Mouse (Mus musculus) erythroid progenitor cell, adult 5-6 weeks (primary cell): ENCODE measurements at regions not wholly inside any gene's neighbourhood (a gene's known extent, or its start where the extent isn't known, plus 50 kb on each side); places are given as distances from the start of the nearest gene placed in this dataset.

Experiments used
- ATAC-seq: replicated peaks from 2 replicates; pipeline ENCODE4 v1.8.0; 2016; ENCODE audit warnings: moderate number of reproducible peaks, mild to moderate bottlenecking, moderate TSS enrichment, inconsistent platforms; ENCODE audit not compliant: poor library complexity, low FRiP score, severe bottlenecking

- ATAC-seq = no peak
Measured at GRCm38 (mm10) chr12:54577235-54577634, 79.1 kb downstream of the Sptssa start.

DNA sequence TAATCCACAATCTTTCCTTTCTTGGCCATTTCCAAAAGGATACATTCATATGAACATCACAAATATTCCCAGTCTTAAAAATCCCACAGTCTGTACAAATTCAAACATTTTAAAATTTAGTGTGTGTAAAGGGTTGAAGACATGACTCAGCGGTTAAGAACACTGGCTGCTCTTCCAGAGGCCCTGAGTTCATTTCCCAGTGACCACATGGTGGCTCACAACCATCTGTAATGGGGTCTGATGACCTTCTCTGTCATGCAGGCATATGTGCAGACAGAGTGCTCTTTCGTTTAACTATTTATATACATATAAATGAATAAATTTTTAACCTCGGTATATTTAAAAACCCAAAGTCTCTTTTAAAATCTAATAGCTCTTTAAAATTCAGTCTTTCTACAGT is 79.6 kb downstream of the Sptssa start:
- ATAC-seq = no peak

DNA sequence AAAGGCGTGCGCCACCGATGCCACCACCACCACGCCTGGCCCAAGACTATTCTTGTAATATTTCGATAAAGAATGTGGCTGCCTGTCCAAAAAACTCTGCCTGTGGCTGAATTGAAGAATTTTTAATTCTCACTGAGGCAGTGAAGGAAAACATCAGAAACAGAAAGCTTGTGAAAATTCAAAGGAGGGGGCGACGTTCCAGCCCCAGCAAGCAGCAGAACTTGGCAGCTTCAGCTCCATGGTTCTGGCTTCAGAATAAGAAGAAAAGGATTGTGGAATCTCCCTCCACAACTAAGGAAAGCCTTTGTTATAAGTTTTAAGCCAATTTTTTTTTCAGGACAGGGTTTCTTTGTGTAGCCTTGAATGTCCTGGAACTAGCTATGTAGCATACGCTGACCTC is 83.5 kb downstream of the Sptssa start:
- ATAC-seq = no peak

DNA sequence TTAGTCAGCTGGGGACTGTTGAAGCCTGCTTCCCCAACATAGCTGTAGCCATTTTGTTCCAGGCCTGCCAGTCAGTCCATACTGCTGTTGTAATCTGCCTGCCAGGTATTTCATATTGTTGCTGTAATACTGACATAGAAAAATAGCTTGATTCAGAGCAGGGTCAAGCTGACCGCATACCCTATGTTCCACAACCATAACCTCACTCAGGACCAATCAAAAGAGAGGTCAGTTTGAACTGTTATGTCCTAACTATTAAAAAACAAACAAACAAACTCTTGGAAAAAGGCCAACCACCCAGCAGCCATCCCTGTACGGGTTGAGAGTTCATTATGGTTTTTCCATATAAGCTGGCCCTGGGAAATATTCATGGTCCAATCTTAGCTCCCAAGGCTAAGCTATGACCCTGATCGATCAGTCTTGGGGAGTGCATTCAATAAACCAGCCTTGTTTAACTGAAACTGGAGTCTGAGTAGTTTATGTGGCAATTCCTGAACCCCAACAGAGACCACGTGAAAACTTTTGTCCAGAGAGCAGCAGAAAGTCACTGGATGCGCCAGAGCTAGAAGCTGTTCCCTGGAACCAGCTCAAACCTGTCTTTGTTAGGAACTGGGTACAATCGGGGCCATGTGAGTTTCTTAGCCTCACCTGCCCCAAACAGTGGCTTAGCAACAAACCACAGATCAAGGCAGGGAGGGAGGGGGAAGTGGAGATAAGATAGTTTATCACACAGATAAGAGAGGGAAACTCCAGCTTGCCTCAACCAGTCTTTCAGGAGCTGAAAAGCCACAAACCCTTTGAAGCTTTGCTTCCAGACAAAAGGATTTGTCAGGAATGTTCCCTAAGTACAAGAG is 88.1 kb downstream of the Sptssa start:
- no peak for ATAC-seq

DNA sequence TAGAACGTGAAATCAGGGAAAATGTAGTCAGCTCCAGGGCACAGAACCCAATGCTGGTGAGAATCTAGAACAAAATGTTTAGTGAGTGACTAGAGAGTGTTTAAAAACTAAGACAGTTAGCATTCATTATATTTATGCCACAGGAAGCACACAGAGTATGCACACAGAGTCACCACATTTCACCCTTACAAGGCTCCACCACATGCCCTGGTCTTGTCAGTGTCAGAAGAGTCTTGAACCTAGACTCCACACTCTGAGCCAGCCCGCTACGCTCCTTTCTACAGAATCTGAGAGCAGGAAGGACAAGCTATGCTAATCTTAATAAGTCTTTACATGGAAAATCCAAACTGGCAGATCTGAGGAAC is 89.0 kb downstream of the Sptssa start:
- no peak for ATAC-seq

DNA sequence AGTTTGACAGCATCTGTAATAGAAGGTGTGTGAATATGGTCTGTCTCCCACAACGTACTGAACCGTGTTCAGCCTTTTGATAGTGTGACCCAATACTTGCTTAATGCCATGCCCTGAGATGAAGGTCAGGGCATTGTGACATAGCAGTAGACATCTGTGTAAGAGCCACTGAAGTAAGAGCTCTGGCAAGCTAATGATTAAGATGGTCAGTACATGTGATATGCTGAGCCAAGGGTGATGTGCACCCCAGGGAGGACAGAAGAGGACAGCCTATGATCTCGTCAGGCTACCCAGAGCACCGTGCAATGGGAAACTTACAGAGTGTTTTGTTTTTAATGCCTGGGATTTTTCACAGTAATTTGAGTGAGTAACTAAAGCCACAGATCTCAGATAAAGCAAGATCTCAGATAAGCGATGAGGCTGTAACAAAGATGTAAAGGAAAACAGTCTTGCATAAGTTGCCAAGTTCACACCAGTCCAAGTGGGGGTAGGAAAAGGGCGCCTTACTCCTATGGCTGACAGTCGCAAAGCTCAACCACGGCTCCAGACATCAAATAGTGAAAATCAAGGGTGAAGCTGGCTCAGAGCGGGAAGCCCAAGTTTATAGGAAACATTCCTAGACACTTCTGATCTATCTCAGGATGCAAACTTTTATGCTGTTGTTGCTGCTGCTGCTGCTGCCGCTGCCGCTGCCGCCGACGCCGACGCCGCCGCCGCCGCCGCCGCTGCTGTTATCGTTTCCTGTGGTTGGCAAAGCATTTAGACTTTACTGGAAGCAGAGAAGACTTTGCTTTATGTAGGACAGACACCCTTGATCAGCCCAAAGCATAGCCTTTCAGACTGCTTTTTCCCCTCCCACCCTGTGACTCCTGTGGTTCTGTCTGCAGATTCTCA is 89.6 kb downstream of the Sptssa start:
- ATAC-seq = no peak

GRCm38 (mm10) chr12:54561981-54562380 is 94.4 kb downstream of the Sptssa start:
- no peak for ATAC-seq

- ATAC-seq = no peak
Measured at GRCm38 (mm10) chr12:54558106-54558505, 98.3 kb downstream of the Sptssa start.

- no peak for ATAC-seq
Measured at GRCm38 (mm10) chr12:54549659-54550058, 106.7 kb downstream of the Sptssa start.

DNA sequence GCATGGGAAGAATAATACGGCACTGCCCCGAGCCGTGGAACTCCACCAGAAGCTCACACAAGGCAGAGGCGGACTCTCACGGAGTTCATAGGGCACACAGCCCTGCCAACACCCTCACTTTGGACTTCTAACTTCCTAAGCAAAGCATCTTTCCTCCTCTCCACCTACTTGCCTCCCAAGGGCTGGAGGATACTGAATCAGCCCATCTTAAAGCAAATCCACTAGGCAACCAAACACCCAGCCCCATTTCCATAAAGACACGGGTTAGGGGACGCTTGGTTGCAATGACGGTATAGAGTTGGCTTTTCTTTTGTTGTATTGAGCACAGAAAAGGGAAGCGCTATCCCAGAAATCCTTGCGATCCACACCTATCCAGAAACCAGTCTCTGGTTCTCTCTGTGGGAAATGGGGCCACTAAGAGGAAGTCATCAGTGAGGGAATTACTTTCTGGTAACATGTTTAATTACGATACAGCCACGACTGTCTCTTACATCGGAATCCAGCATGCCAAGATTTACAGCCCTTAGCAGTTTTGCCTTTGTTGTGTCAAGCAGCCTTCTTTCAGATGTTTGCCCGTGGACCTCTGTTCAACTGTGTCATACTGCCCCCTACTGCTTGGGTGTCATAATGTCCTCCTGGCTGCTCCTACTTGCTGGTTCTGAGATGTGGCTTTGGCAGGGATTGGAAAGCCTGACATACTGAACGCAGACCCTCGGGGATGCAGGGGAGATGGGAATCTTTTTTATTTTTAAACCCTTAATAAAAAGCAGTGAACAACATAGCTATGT is 110.4 kb downstream of the Sptssa start:
- ATAC-seq = no peak

GRCm38 (mm10) chr12:54538320-54538705 is 118.1 kb downstream of the Sptssa start:
- no peak for ATAC-seq

DNA sequence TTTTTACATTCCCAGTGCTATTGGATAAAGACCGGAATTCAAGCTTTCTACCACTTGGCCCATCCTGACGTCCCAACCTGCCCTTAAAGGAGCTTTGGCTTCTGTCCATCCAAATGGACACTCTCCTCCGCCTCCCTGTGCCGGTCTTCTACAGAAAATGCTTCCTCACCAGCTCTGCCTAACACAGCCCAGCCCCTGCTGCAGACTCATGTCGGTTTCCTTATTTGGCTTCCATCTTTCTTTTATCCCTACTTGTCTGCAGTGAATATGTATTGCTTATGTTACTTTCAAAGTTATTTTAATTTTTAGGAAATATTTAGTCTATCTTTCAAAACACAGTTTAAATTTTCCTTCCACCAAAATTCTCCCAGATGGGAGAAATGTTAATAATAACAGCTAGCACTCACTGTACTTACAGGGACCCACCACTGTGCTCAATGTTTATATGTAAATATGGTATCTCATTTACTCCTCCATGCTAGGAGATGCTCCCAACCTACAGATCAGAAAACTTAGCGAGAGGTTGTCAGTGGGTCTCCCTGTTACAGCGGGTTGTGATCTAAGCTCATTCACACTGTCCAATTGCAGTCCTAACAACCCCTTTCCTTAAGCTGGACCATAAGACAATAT is 118.6 kb downstream of the Sptssa start:
- no peak for ATAC-seq

DNA sequence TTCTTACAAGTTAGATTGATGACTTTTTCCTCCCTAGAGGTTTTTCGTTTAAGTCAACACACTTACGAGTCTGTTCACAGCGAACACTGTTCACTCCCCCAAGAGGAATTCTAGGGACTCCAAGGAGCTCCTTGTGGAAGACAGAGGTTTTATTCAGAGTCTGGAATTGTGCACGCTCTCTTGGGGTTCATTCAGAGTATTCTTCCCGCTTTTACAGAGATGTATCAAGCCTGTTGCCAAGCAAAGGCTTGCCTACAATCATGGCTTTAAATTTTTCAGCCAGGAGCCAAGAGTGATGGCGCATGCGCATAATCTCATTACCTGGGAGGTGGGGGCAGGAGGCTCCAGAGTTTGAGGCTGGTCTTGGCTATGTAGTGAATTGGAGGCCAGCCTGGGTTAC is 119.4 kb downstream of the Sptssa start:
- no peak for ATAC-seq

DNA sequence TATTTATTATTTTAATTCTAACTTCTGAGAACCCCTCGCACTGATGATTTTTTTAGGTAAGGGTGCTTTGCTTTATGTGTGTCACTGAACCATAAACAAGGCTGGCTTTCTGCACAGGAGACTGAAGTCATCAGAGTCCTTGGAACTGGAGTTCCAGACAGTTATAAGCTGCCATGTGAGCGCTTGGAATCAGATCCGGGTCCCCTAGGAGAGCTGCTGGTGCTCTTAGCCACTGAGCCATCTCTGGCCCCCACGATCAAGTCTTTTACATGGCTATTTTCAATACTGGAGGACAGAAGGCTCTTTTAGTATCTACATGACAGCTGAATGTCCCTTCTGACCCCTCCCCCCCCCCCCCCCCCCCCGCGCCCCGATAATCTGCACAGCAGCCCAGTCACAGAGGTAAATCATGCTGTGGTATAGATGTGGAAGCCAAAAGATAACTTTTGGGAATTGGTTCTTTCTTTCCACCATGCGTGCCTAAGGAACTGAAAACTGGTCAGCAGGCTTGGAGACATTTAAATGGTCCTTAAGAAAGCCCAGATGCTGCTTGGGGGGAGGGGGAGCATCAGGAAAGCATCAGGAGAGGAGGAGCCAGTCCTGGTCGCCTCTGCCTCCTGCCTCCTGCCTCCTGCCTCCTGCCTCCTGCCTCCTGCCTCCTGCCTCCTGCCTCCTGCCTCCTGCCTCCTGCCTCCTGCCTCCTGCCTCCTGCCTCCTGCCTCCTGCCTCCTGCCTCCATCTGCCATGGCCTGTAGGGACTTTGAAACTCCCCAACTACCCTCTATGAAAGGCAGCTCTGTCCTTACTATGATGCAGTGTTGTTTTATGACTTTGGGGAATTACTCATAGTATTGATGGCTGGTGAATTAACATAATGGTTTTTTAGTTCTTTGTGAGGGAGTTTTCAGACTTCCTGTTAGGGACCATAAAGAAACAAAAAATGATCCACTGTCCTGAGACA is 120.5 kb downstream of the Sptssa start:
- no peak for ATAC-seq

DNA sequence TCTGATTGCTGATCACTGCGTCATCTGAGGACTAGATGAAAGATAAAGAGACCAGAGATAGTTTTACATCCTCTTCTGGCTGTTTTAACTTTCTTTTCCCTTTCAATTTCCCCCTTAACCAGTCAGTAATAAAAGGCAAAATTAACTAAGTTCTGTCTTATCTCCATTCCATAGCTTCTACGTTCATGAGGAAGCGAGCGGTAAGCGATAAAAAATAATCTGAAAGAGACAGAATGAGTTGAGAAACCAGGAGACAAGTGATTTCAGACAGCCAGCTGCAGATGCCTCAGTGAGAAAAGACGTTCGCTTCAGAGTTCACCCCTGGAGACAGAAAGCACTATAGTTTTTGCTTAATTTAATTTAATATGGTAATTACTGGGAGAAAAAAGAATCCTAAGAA is 121.5 kb downstream of the Sptssa start:
- no peak for ATAC-seq

GRCm38 (mm10) chr12:54533134-54533533 is 123.2 kb downstream of the Sptssa start:
- no peak for ATAC-seq

DNA sequence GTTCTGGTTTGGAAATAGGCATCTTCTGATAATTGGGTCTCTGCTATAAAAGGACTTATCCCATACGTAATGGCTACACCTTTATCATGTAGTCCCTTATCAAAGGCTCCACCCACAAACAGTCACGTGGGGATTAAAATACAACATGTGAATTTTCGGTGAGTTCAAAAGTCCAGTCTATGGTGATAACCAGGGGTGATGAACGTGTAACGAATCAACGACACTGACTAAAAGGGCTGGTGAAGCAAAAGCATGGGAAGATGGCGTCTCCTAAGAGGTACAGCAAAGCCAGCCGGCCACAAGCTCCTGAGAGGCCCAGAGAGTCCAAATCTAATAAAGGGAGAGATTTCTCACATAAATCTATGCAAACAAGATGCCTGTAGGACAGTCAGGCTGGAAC is 124.3 kb downstream of the Sptssa start:
- no peak for ATAC-seq

DNA sequence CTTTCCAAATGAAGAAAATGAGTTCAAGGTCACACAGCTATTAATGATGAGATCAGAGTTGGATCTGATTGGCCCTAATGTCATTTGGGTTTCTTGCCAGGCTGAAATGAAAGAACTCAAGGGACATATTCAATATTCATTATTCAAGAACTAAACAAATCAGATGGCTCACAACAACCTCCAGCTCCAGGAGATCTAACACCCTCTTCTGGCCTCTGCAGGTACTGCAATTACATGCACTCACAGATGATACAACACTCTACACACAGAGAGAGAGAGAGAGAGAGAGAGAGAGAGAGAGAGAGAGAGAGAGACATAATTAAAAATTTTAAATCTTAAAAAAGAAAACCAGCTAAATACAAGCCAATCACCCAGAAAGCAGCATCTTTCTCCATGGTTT is 128.3 kb downstream of the Sptssa start:
- no peak for ATAC-seq

DNA sequence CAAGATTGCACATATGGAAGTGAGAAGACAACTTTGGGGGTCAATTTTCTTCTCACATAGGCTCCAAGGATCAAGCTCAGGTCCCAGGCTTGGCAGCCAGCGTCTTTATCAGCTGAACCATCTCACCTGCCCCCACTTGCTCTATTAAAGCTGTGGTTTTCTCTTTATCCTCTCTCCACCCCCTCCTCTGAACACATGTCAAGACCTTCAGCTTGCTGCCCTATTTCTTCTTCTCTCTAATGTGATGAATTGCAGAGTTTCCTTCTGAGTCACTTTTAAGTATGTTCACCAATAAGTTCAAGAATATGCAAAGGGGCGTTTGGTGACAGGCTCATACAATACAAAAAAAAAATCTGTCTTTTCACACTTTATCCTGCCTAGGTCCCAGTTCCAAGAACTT is 128.8 kb downstream of the Sptssa start:
- no peak for ATAC-seq
